Mouse (Mus musculus) hindbrain, embryonic 13.5 days (tissue): ENCODE measurements around the gene Slc38a1. TPM values are rescaled to one million over a fixed set of nuclear protein-coding genes. Genes with fewer than 3 reads are reported as not detected.

Experiments
- ATAC-seq: fragments of 200-750 bp; cut with Nextera tagmentation; 2 replicates; pipeline ENCODE4 v1.8.0; 2017; ENCODE audit warnings: moderate TSS enrichment; ENCODE audit not compliant: low FRiP score
- H3K27ac ChIP-seq: fragments of 300-500 bp; sonication (generic); 2 replicates; pipeline ENCODE4 v1.5.1; 2015; ENCODE audit warnings: inconsistent platforms, mild to moderate bottlenecking, moderate library complexity
- H3K27me3 ChIP-seq: fragments of 300-500 bp; sonication (generic); 2 replicates; pipeline ENCODE4 v1.6.1; 2015; ENCODE audit warnings: mild to moderate bottlenecking, inconsistent platforms
- H3K36me3 ChIP-seq: fragments of 300-500 bp; sonication (generic); 2 replicates; pipeline ENCODE4 v1.6.1; 2015; ENCODE audit warnings: mild to moderate bottlenecking, inconsistent platforms
- H3K4me1 ChIP-seq: fragments of 300-500 bp; sonication (generic); replicated peaks from 2 replicates; pipeline ENCODE4 v1.6.1; 2015; ENCODE audit warnings: inconsistent platforms
- H3K4me2 ChIP-seq: fragments of 300-500 bp; sonication (generic); 2 replicates; pipeline ENCODE4 v1.6.1; 2015; ENCODE audit warnings: inconsistent platforms, mild to moderate bottlenecking, moderate library complexity
- H3K4me3 ChIP-seq: fragments of 300-500 bp; sonication (generic); 2 replicates; pipeline ENCODE4 v1.5.1; 2015; ENCODE audit warnings: mild to moderate bottlenecking, inconsistent platforms
- H3K9ac ChIP-seq: fragments of 300-500 bp; sonication (generic); 2 replicates; pipeline ENCODE4 v1.6.1; 2015; ENCODE audit warnings: mild to moderate bottlenecking, inconsistent platforms
- H3K9me3 ChIP-seq: fragments of 300-500 bp; sonication (generic); 2 replicates; pipeline ENCODE4 v1.6.1; 2016; ENCODE audit warnings: inconsistent platforms
- WGBS: fragments of 180-500 bp; shearing (Covaris S2); methylation state at CpG from one replicate; pipeline ENCODE4 v1.1.7; 2015; 5-methylcytosine and 5-hydroxymethylcytosine counted together
- polyA plus RNA-seq: library from polyadenylated mRNA; unstranded; fragments of >200 nt; fragmentation: Nextera tagmentation; extraction: Ambion mirVana; gene quantifications from 2 replicates; pipeline ENCODE4 v1.2.1, GENCODE M21; 2015

The Slc38a1 gene
- polyA plus RNA-seq, 1 experiment from 2014 or later: 154 TPM

GRCm38 (mm10) chr15:96599852-96600781, 42.6 kb downstream of the Slc38a1 start:
- WGBS: 66% methylated on average over 21 of the region's 21 CpGs
- peak; percentile 58; the same call in 1 of the 2 replicates for ATAC-seq
- peaks cover 51% of the 10 kb centered on the region for H3K4me1 ChIP-seq
- H3K27me3 ChIP-seq: no peaks in the 10 kb centered on the region
- no peaks in the 10 kb centered on the region for H3K9me3 ChIP-seq
- H3K36me3 ChIP-seq: peaks cover 47% of the 10 kb centered on the region
- no peak overlapping the region for H3K4me2 ChIP-seq
- no peak overlapping the region for H3K9ac ChIP-seq
- H3K4me3 ChIP-seq: no peak overlapping the region
- peak overlapping the region; percentile 13; the same call in 1 of the 2 replicates for H3K27ac ChIP-seq

GRCm38 (mm10) chr15:96598888-96599578, 43.7 kb downstream of the Slc38a1 start:
- Histone ChIP-seq H3K36me3 (peaks cover 50% of the 10 kb centered on the region), H3K4me3 (no peak overlapping the region), H3K9ac (no peak overlapping the region), H3K27me3 (no peaks in the 10 kb centered on the region), H3K4me1 (peaks cover 47% of the 10 kb centered on the region), H3K4me2 (no peak overlapping the region), H3K27ac (peak overlapping the region; percentile 23; the same call in 1 of the 2 replicates), H3K9me3 (no peaks in the 10 kb centered on the region)
- WGBS: 64% methylated on average over 11 of the region's 11 CpGs
- no peak for ATAC-seq

- no peak overlapping the region for H3K27ac ChIP-seq
- no peak for ATAC-seq
- H3K9me3 ChIP-seq: no peaks in the 10 kb centered on the region
- peaks cover 51% of the 10 kb centered on the region for H3K4me1 ChIP-seq
- peaks cover 41% of the 10 kb centered on the region for H3K36me3 ChIP-seq
- H3K27me3 ChIP-seq: no peaks in the 10 kb centered on the region
- H3K4me3 ChIP-seq: no peak overlapping the region
- no peak overlapping the region for H3K4me2 ChIP-seq
- no peak overlapping the region for H3K9ac ChIP-seq
- 86% methylated on average over 9 of the region's 9 CpGs for whole genome bisulfite sequencing
These were observed 45.6 kb downstream of the Slc38a1 start for GRCm38 (mm10) chr15:96597116-96597515.

GRCm38 (mm10) chr15:96594316-96594715, 48.4 kb downstream of the Slc38a1 start:
- no peak for ATAC-seq
- H3K9me3 ChIP-seq: no peaks in the 10 kb centered on the region
- no peak overlapping the region for H3K4me3 ChIP-seq
- no peaks in the 10 kb centered on the region for H3K27me3 ChIP-seq
- peaks cover 43% of the 10 kb centered on the region for H3K36me3 ChIP-seq
- peaks cover 38% of the 10 kb centered on the region for H3K4me1 ChIP-seq
- H3K9ac ChIP-seq: no peak overlapping the region
- WGBS: 93% methylated on average over 7 of the region's 7 CpGs
- 0 out of 2 replicates have a peak overlapping the region, but pooled peaks have one; percentile 67 for H3K27ac ChIP-seq
- H3K4me2 ChIP-seq: no peak overlapping the region

GRCm38 (mm10) chr15:96593866-96594265, 48.8 kb downstream of the Slc38a1 start:
- Histone ChIP-seq H3K9me3 (no peaks in the 10 kb centered on the region), H3K4me1 (peaks cover 38% of the 10 kb centered on the region), H3K4me3 (no peak overlapping the region), H3K9ac (no peak overlapping the region), H3K27ac (peak overlapping the region; percentile 67), H3K4me2 (no peak overlapping the region), H3K36me3 (peaks cover 45% of the 10 kb centered on the region), H3K27me3 (no peaks in the 10 kb centered on the region)
- 89% methylated on average over 7 of the region's 7 CpGs for WGBS
- ATAC-seq: no peak

GRCm38 (mm10) chr15:96593457-96593856, 49.3 kb downstream of the Slc38a1 start:
- ATAC-seq: no peak
- H3K4me3 ChIP-seq: no peak overlapping the region
- H3K27me3 ChIP-seq: no peaks in the 10 kb centered on the region
- WGBS: 76% methylated on average over 6 of the region's 6 CpGs
- H3K9me3 ChIP-seq: no peaks in the 10 kb centered on the region
- no peak overlapping the region for H3K9ac ChIP-seq
- H3K4me1 ChIP-seq: peaks cover 35% of the 10 kb centered on the region
- peak overlapping the region; percentile 67 for H3K27ac ChIP-seq
- peaks cover 49% of the 10 kb centered on the region for H3K36me3 ChIP-seq
- no peak overlapping the region for H3K4me2 ChIP-seq

GRCm38 (mm10) chr15:96592976-96593375, 49.7 kb downstream of the Slc38a1 start:
- Histone ChIP-seq H3K4me1 (peaks cover 31% of the 10 kb centered on the region), H3K27me3 (no peaks in the 10 kb centered on the region), H3K4me3 (no peak overlapping the region), H3K4me2 (no peak overlapping the region), H3K36me3 (peaks cover 47% of the 10 kb centered on the region), H3K9ac (no peak overlapping the region), H3K27ac (peak overlapping the region; percentile 67), H3K9me3 (no peaks in the 10 kb centered on the region)
- 74% methylated on average over 13 of the region's 13 CpGs for WGBS
- no peak for ATAC-seq

GRCm38 (mm10) chr15:96591876-96592417, 50.8 kb downstream of the Slc38a1 start:
- Histone ChIP-seq H3K9me3 (no peaks in the 10 kb centered on the region), H3K27ac (peak overlapping the region; percentile 5; the same call in 1 of the 2 replicates), H3K4me2 (no peak overlapping the region), H3K4me3 (no peak overlapping the region), H3K27me3 (no peaks in the 10 kb centered on the region), H3K9ac (no peak overlapping the region), H3K36me3 (peaks cover 51% of the 10 kb centered on the region), H3K4me1 (peaks cover 31% of the 10 kb centered on the region)
- WGBS: 84% methylated on average over 10 of the region's 10 CpGs
- ATAC-seq: no peak

GRCm38 (mm10) chr15:96588996-96589657, 53.6 kb downstream of the Slc38a1 start:
- Histone ChIP-seq H3K4me2 (no peak overlapping the region), H3K4me1 (peaks cover 24% of the 10 kb centered on the region), H3K27ac (no peak overlapping the region), H3K9ac (no peak overlapping the region), H3K9me3 (no peaks in the 10 kb centered on the region), H3K4me3 (no peak overlapping the region), H3K36me3 (peaks cover 67% of the 10 kb centered on the region), H3K27me3 (no peaks in the 10 kb centered on the region)
- 52% methylated on average over 9 of the region's 9 CpGs for WGBS
- no peak for ATAC-seq

- no peak overlapping the region for H3K27ac ChIP-seq
- H3K4me1 ChIP-seq: peaks cover 14% of the 10 kb centered on the region
- H3K4me2 ChIP-seq: no peak overlapping the region
- H3K27me3 ChIP-seq: no peaks in the 10 kb centered on the region
- WGBS: 96% methylated on average over 8 of the region's 8 CpGs
- no peaks in the 10 kb centered on the region for H3K9me3 ChIP-seq
- no peak overlapping the region for H3K9ac ChIP-seq
- H3K4me3 ChIP-seq: no peak overlapping the region
- H3K36me3 ChIP-seq: peaks cover 77% of the 10 kb centered on the region
- ATAC-seq: no peak
These were observed 54.7 kb downstream of the Slc38a1 start for GRCm38 (mm10) chr15:96587998-96588397.

- no peaks in the 10 kb centered on the region for H3K27me3 ChIP-seq
- no peak overlapping the region for H3K27ac ChIP-seq
- no peaks in the 10 kb centered on the region for H3K4me1 ChIP-seq
- no peak overlapping the region for H3K9ac ChIP-seq
- ATAC-seq: no peak
- no peak overlapping the region for H3K4me3 ChIP-seq
- no peaks in the 10 kb centered on the region for H3K9me3 ChIP-seq
- no peak overlapping the region for H3K4me2 ChIP-seq
- peaks cover 72% of the 10 kb centered on the region for H3K36me3 ChIP-seq
- WGBS: 92% methylated on average over 15 of the region's 15 CpGs
These were observed 59.2 kb downstream of the Slc38a1 start for GRCm38 (mm10) chr15:96583371-96584008.
